Mouse (Mus musculus): ENCODE measurements around the gene Phyh. TPM values are rescaled to one million over a fixed set of nuclear protein-coding genes. Genes with fewer than 3 reads are reported as not detected.
"Not testable (repeated sequence)": the region's sequence is repeated elsewhere in the genome, so short reads cannot be mapped to it uniquely, and the experiment has no call there.

The Phyh gene
- polyA plus RNA-seq, 2 experiments from 2014 or later: 90.7 to 95.2 TPM

- ATAC-seq: peak; percentile 64
Measured at GRCm38 (mm10) chr2:4917326-4918021, 1.3 kb upstream of the Phyh start.

- no peak for ATAC-seq
Measured at GRCm38 (mm10) chr2:4921019-4921418, 2.2 kb downstream of the Phyh start.

GRCm38 (mm10) chr2:4922476-4923164 is 3.8 kb downstream of the Phyh start:
- ATAC-seq: no peak

- no peak for ATAC-seq
Measured at GRCm38 (mm10) chr2:4927391-4927790, 8.6 kb downstream of the Phyh start.

GRCm38 (mm10) chr2:4929230-4929629 is 10.4 kb downstream of the Phyh start:
- ATAC-seq: no peak

- no peak for ATAC-seq
Measured at GRCm38 (mm10) chr2:4934516-4934915, 15.7 kb downstream of the Phyh start.

GRCm38 (mm10) chr2:4937931-4938330 is 19.1 kb downstream of the Phyh start:
- no peak for ATAC-seq

GRCm38 (mm10) chr2:4940861-4941260 is 22.0 kb downstream of the Phyh start:
- ATAC-seq: no peak

GRCm38 (mm10) chr2:4949691-4950090 is 30.9 kb downstream of the Phyh start:
- not testable (repeated sequence) for ATAC-seq

GRCm38 (mm10) chr2:4950986-4951385 is 32.2 kb downstream of the Phyh start:
- ATAC-seq: no peak

- ATAC-seq: no peak
Measured at GRCm38 (mm10) chr2:4954216-4954760, 35.5 kb downstream of the Phyh start.

- ATAC-seq: no peak
Measured at GRCm38 (mm10) chr2:4958039-4958438, 39.2 kb downstream of the Phyh start.

- ATAC-seq: no peak
Measured at GRCm38 (mm10) chr2:4967806-4968205, 49.0 kb downstream of the Phyh start.

GRCm38 (mm10) chr2:4969083-4969482 is 50.3 kb downstream of the Phyh start:
- ATAC-seq: no peak

- no peak for ATAC-seq
Measured at GRCm38 (mm10) chr2:4975807-4976206, 57.0 kb downstream of the Phyh start, which contains the start of gene Ucma. Gene Ucma (plus strand): TSS chr2:4976122.

- no peak for ATAC-seq
Measured at GRCm38 (mm10) chr2:4978091-4978490, 59.3 kb downstream of the Phyh start.

- ATAC-seq: no peak
Measured at GRCm38 (mm10) chr2:4983987-4984386, 65.2 kb downstream of the Phyh start.

- ATAC-seq: no peak
Measured at GRCm38 (mm10) chr2:4985000-4985399, 66.2 kb downstream of the Phyh start.

- ATAC-seq: no peak
Measured at GRCm38 (mm10) chr2:4986798-4987197, 68.0 kb downstream of the Phyh start.

GRCm38 (mm10) chr2:4987388-4988180 is 68.8 kb downstream of the Phyh start:
- no peak for ATAC-seq
